Mouse (Mus musculus) kidney, adult 2 months (tissue): Measurements from ENCODE around the gene Iqsec1.

Experiments used
- CTCF ChIP-seq: fragments of 200-500 bp; conservative IDR thresholded peaks from 2 replicates; pipeline ENCODE4 v1.5.1; 2011; ENCODE audit warnings: low read depth, mild to moderate bottlenecking, control low read depth, low read length, moderate library complexity, mixed read lengths; ENCODE audit not compliant: insufficient read depth, insufficient read length
- POLR2A ChIP-seq: fragments of 200-500 bp; IDR thresholded peaks from one replicate; pipeline ENCODE4 v1.6.1; 2011; ENCODE audit warnings: low read depth, low read length, control low read depth

- TF ChIP-seq CTCF, result no peak
- no peak for TF ChIP-seq POLR2A
Observed at GRCm38 (mm10) chr6:90790901-90791300, 197.6 kb downstream of the Iqsec1 start.
